Comparison of ENCODE assay signal across 16 mouse cellular contexts in genomic region chr9:55101117-55101516, GRCm38 (mm10). TPM values are rescaled to one million over a fixed set of nuclear protein-coding genes. Genes with fewer than 3 reads are reported as not detected.
"Had no signal": no experiment of that assay in that cellular context is flagged by ENCODE, and none has a peak within 500 bp of the region (broad histone marks: within the 10 kb centered on the region; RNA-seq: fewer than 3 reads in every experiment).

No protein-coding gene starts in this region.

- H3K27ac ChIP-seq: neural tube, embryonic 12.5 days; neural tube, embryonic 13.5 days; neural tube, embryonic 15.5 days; stomach, embryonic 15.5 days had no signal

- H3K9ac ChIP-seq: neural tube, embryonic 12.5 days; neural tube, embryonic 13.5 days; neural tube, embryonic 15.5 days; stomach, embryonic 15.5 days had no signal

- H3K4me3 ChIP-seq: neural tube, embryonic 12.5 days; neural tube, embryonic 13.5 days; neural tube, embryonic 15.5 days; stomach, embryonic 15.5 days had no signal

- DNase-seq: right cerebral cortex, adult 18-20 months; right cerebral cortex, postnatal 14 days; right cerebral cortex, postnatal 25 days; right cerebral cortex, postnatal 4 days; spleen, adult 18-20 months; thymus, adult 18-20 months; thymus, adult 2 months; thymus, postnatal 14 days; thymus, postnatal 25 days; thymus, postnatal 36 days; thymus, postnatal 4 days had no signal

- H3K4me2 ChIP-seq: neural tube, embryonic 12.5 days; neural tube, embryonic 13.5 days; neural tube, embryonic 15.5 days; stomach, embryonic 15.5 days had no signal

- H3K27me3 ChIP-seq: neural tube, embryonic 12.5 days; neural tube, embryonic 13.5 days; neural tube, embryonic 15.5 days; stomach, embryonic 15.5 days had no signal

- H3K9me3 ChIP-seq: neural tube, embryonic 13.5 days; neural tube, embryonic 15.5 days; stomach, embryonic 15.5 days had no signal

- H3K4me1 ChIP-seq: neural tube, embryonic 12.5 days; neural tube, embryonic 13.5 days; neural tube, embryonic 15.5 days; stomach, embryonic 15.5 days had no signal

- H3K36me3 ChIP-seq: neural tube, embryonic 12.5 days; neural tube, embryonic 13.5 days; neural tube, embryonic 15.5 days; stomach, embryonic 15.5 days had no signal

RNA-seq across cellular contexts. Expression of gene Chrnb4, which starts 52.5 kb away (rescaled TPM):
- total RNA-seq: neutrophil, adult 5-6 weeks had no signal
